Mouse (Mus musculus): Measurements from ENCODE around the gene Crygc. TPM values are rescaled to one million over a fixed set of nuclear protein-coding genes. Genes with fewer than 3 reads are reported as not detected.

The Crygc gene
- total RNA-seq (2021), result not detected
- long read RNA-seq, experiment 1, result 0 reads
- long read RNA-seq, experiment 2, result 0 reads

GRCm38 (mm10) chr1:65073589-65073988, at the start of gene Crygc:
Crygc (minus strand) TSS chr1:65073689.
- Histone ChIP-seq H3K27ac (no peak within 1 kb of the TSS), H3K4me3 (no peak within 1 kb of the TSS)
- intact Hi-C loops (cut with DNase I), result loop anchor here (10.0 kb wide), 1 partner anchor 1419 kb away; no protein-coding TSS in a partner anchor
- no peak for TF ChIP-seq CTCF (IDR thresholded peaks at IDR 0.05)
- DNase-seq (ENCODE audit: extremely low spot score in 1 of 2, low spot score in 2 of 2), result no peak

GRCm38 (mm10) chr1:65122574-65123372, 49.3 kb upstream of the Crygc start, which contains the start of gene D630023F18Rik:
D630023F18Rik (minus strand) TSS chr1:65123214.
- intact Hi-C loops (cut with DNase I), result no loop called here
- DNase-seq (ENCODE audit: extremely low spot score in 1 of 2, low spot score in 2 of 2), result peak; percentile 19 to 23
- Histone ChIP-seq H3K4me3 (peak within 1 kb of the TSS; percentile 52), H3K27ac (no peak within 1 kb of the TSS)
- no peak for TF ChIP-seq CTCF (IDR thresholded peaks at IDR 0.05)

GRCm38 (mm10) chr1:65119438-65119837, 45.9 kb upstream of the Crygc start, which contains the start of gene Gm28845:
Gm28845 (minus strand) TSS chr1:65119558.
- H3K27ac ChIP-seq, result no peak within 1 kb of the TSS
- no peak for DNase-seq (ENCODE audit: extremely low spot score in 1 of 2, low spot score in 2 of 2)
- H3K4me3 ChIP-seq, result no peak within 1 kb of the TSS
- intact Hi-C loops (cut with DNase I), result no loop called here
- no peak for TF ChIP-seq CTCF (IDR thresholded peaks at IDR 0.05)

- H3K27ac ChIP-seq, result no peak overlapping the region
- no peak for DNase-seq (ENCODE audit: extremely low spot score in 1 of 2, low spot score in 2 of 2)
- TF ChIP-seq CTCF (IDR thresholded peaks at IDR 0.05), result no peak
- H3K4me3 ChIP-seq, result no peak overlapping the region
- intact Hi-C loops (cut with DNase I), result no loop called here
Observed at GRCm38 (mm10) chr1:65118150-65118913, 44.8 kb upstream of the Crygc start.

GRCm38 (mm10) chr1:65113536-65114172, 40.2 kb upstream of the Crygc start:
- H3K4me3 ChIP-seq, result no peak overlapping the region
- DNase-seq (ENCODE audit: extremely low spot score in 1 of 2, low spot score in 2 of 2), result no peak
- H3K27ac ChIP-seq, result no peak overlapping the region
- intact Hi-C loops (cut with DNase I), result no loop called here
- TF ChIP-seq CTCF (IDR thresholded peaks at IDR 0.05), result no peak

- no peak for DNase-seq (ENCODE audit: extremely low spot score in 1 of 2, low spot score in 2 of 2)
- Histone ChIP-seq H3K27ac (no peak overlapping the region), H3K4me3 (0 out of 2 replicates have a peak overlapping the region, but pooled peaks have one; percentile 9)
- TF ChIP-seq CTCF (IDR thresholded peaks at IDR 0.05), result no peak
- intact Hi-C loops (cut with DNase I), result loop anchor here (1.0 kb wide), 1 partner anchor 66 kb away; no protein-coding TSS in a partner anchor
Observed at GRCm38 (mm10) chr1:65112807-65113196, 39.3 kb upstream of the Crygc start.

GRCm38 (mm10) chr1:65112031-65112806, 38.7 kb upstream of the Crygc start:
- intact Hi-C loops (cut with DNase I), result loop anchor here (1.0 kb wide), 1 partner anchor 67 kb away; no protein-coding TSS in a partner anchor
- Histone ChIP-seq H3K4me3 (0 out of 2 replicates have a peak overlapping the region, but pooled peaks have one; percentile 9), H3K27ac (no peak overlapping the region)
- peak; percentile 62 to 67 for DNase-seq (ENCODE audit: extremely low spot score in 1 of 2, low spot score in 2 of 2)
- TF ChIP-seq CTCF (IDR thresholded peaks at IDR 0.05), result peak; percentile 100

- H3K4me3 ChIP-seq, result no peak overlapping the region
- TF ChIP-seq CTCF (IDR thresholded peaks at IDR 0.05), result no peak
- DNase-seq (ENCODE audit: extremely low spot score in 1 of 2, low spot score in 2 of 2), result no peak
- intact Hi-C loops (cut with DNase I), result no loop called here
- H3K27ac ChIP-seq, result no peak overlapping the region
Observed at GRCm38 (mm10) chr1:65109756-65110435, 36.4 kb upstream of the Crygc start.

GRCm38 (mm10) chr1:65109196-65109595, 35.7 kb upstream of the Crygc start:
- no peak overlapping the region for H3K27ac ChIP-seq
- TF ChIP-seq CTCF (IDR thresholded peaks at IDR 0.05), result no peak
- no peak for DNase-seq (ENCODE audit: extremely low spot score in 1 of 2, low spot score in 2 of 2)
- H3K4me3 ChIP-seq, result no peak overlapping the region
- intact Hi-C loops (cut with DNase I), result no loop called here

- no peak overlapping the region for H3K4me3 ChIP-seq
- no peak overlapping the region for H3K27ac ChIP-seq
- no peak for DNase-seq (ENCODE audit: extremely low spot score in 1 of 2, low spot score in 2 of 2)
- intact Hi-C loops (cut with DNase I), result no loop called here
- no peak for TF ChIP-seq CTCF (IDR thresholded peaks at IDR 0.05)
Observed at GRCm38 (mm10) chr1:65107654-65108279, 34.3 kb upstream of the Crygc start.

All from left cerebral cortex, adult 2 months (tissue).